Mouse (Mus musculus): Measurements from ENCODE around the gene Rhox2f. TPM values are rescaled to one million over a fixed set of nuclear protein-coding genes. Genes with fewer than 3 reads are reported as not detected.
"Not testable (repeated sequence)": the region's sequence is repeated elsewhere in the genome, so short reads cannot be mapped to it uniquely, and the experiment has no call there.

Gene Rhox2f
- polyA plus RNA-seq (2012; rRNA removed), result not detected in 2 replicates

- not testable (repeated sequence) for H3K4me3 ChIP-seq (ENCODE audit: insufficient read depth, low read length); H3K27ac ChIP-seq (ENCODE audit: insufficient read depth, low read length); H3K4me1 ChIP-seq (ENCODE audit: control insufficient read depth, insufficient read depth, low read length)
Observed at GRCm38 (mm10) chrX:37571105-37571504, at the start of gene Rhox2f. Gene Rhox2f (plus strand): TSS chrX:37571405.

GRCm38 (mm10) chrX:37530152-37530551, 41.1 kb upstream of the Rhox2f start, which contains the start of gene Rhox2e:
Gene Rhox2e (plus strand): TSS chrX:37530452.
- H3K4me1 ChIP-seq (ENCODE audit: control insufficient read depth, insufficient read depth, low read length); H3K4me3 ChIP-seq (ENCODE audit: insufficient read depth, low read length); H3K27ac ChIP-seq (ENCODE audit: insufficient read depth, low read length): not testable (repeated sequence)

- H3K4me3 ChIP-seq (ENCODE audit: insufficient read depth, low read length); H3K4me1 ChIP-seq (ENCODE audit: control insufficient read depth, insufficient read depth, low read length); H3K27ac ChIP-seq (ENCODE audit: insufficient read depth, low read length): not testable (repeated sequence)
Observed at GRCm38 (mm10) chrX:37541719-37542118, 29.5 kb upstream of the Rhox2f start, which contains the start of gene Rhox3e. Gene Rhox3e (plus strand): TSS chrX:37542019.

- not testable (repeated sequence) for H3K4me3 ChIP-seq (ENCODE audit: insufficient read depth, low read length); H3K4me1 ChIP-seq (ENCODE audit: control insufficient read depth, insufficient read depth, low read length); H3K27ac ChIP-seq (ENCODE audit: insufficient read depth, low read length)
Observed at GRCm38 (mm10) chrX:37557112-37557511, 14.1 kb upstream of the Rhox2f start, which contains the start of gene Rhox4e. Gene Rhox4e (plus strand): TSS chrX:37557412.

- H3K4me3 ChIP-seq (ENCODE audit: insufficient read depth, low read length); H3K4me1 ChIP-seq (ENCODE audit: control insufficient read depth, insufficient read depth, low read length); H3K27ac ChIP-seq (ENCODE audit: insufficient read depth, low read length): not testable (repeated sequence)
Observed at GRCm38 (mm10) chrX:37572638-37573037, 1.4 kb downstream of the Rhox2f start.

GRCm38 (mm10) chrX:37580692-37581091, 9.5 kb downstream of the Rhox2f start, which contains the start of gene Rhox3f:
Gene Rhox3f (plus strand): TSS chrX:37580992.
- not testable (repeated sequence) for H3K4me1 ChIP-seq (ENCODE audit: control insufficient read depth, insufficient read depth, low read length); H3K4me3 ChIP-seq (ENCODE audit: insufficient read depth, low read length); H3K27ac ChIP-seq (ENCODE audit: insufficient read depth, low read length)

GRCm38 (mm10) chrX:37607604-37608003, 36.4 kb downstream of the Rhox2f start, which contains the start of gene Rhox4f:
Gene Rhox4f (minus strand): TSS chrX:37607704.
- not testable (repeated sequence) for H3K4me3 ChIP-seq (ENCODE audit: insufficient read depth, low read length); H3K27ac ChIP-seq (ENCODE audit: insufficient read depth, low read length); H3K4me1 ChIP-seq (ENCODE audit: control insufficient read depth, insufficient read depth, low read length)

Other genes with a start within 250 kb of the Rhox2f start
- gene Rhox3a2, start 191.4 kb upstream of the Rhox2f start, polyA plus RNA-seq (2012; rRNA removed), result not detected in 2 replicates
- gene Rhox4a2, start 180.6 kb upstream of the Rhox2f start, polyA plus RNA-seq (2012; rRNA removed), result not detected in 2 replicates
- gene Rhox2b, start 159.3 kb upstream of the Rhox2f start, polyA plus RNA-seq (2012; rRNA removed), result not detected in 2 replicates
- not detected in 2 replicates for gene Rhox4b, start 138.9 kb upstream of the Rhox2f start, polyA plus RNA-seq (2012; rRNA removed)
- not detected in 2 replicates for gene Rhox2c, start 117.7 kb upstream of the Rhox2f start, polyA plus RNA-seq (2012; rRNA removed)
- gene Rhox3c, start 112.8 kb upstream of the Rhox2f start, polyA plus RNA-seq (2012; rRNA removed), result not detected in 2 replicates
- not detected in 2 replicates for gene Rhox4c, start 91.1 kb upstream of the Rhox2f start, polyA plus RNA-seq (2012; rRNA removed)
- gene Rhox2d, start 78.0 kb upstream of the Rhox2f start, polyA plus RNA-seq (2012; rRNA removed), result not detected in 2 replicates
- gene Rhox4d, start 57.0 kb upstream of the Rhox2f start, polyA plus RNA-seq (2012; rRNA removed), result not detected in 2 replicates
- gene Rhox2e, start 41.0 kb upstream of the Rhox2f start, polyA plus RNA-seq (2012; rRNA removed), result not detected in 2 replicates
- gene Rhox3e, start 29.4 kb upstream of the Rhox2f start, polyA plus RNA-seq (2012; rRNA removed), result not detected in 2 replicates
- not detected in 2 replicates for gene Rhox4e, start 14.0 kb upstream of the Rhox2f start, polyA plus RNA-seq (2012; rRNA removed)
- not detected in 2 replicates for gene Rhox3f, start 9.6 kb downstream of the Rhox2f start, polyA plus RNA-seq (2012; rRNA removed)
- gene Rhox4f, start 36.3 kb downstream of the Rhox2f start, polyA plus RNA-seq (2012; rRNA removed), result not detected in 2 replicates
- not detected in 2 replicates for gene Rhox3g, start 57.2 kb downstream of the Rhox2f start, polyA plus RNA-seq (2012; rRNA removed)
- not detected in 2 replicates for gene Rhox2g, start 72.1 kb downstream of the Rhox2f start, polyA plus RNA-seq (2012; rRNA removed)
- gene Rhox4g, start 79.9 kb downstream of the Rhox2f start, polyA plus RNA-seq (2012; rRNA removed), result not detected in 2 replicates
- gene Rhox3h, start 97.4 kb downstream of the Rhox2f start, polyA plus RNA-seq (2012; rRNA removed), result not detected in 2 replicates
- gene Rhox2h, start 101.9 kb downstream of the Rhox2f start, polyA plus RNA-seq (2012; rRNA removed), result not detected in 2 replicates
- not detected in 2 replicates for gene Rhox5, start 233.4 kb downstream of the Rhox2f start, polyA plus RNA-seq (2012; rRNA removed)

Measured in cortical plate, adult 2 months (tissue).